Mouse (Mus musculus) thymus, adult 2 months (tissue): Measurements from ENCODE around the gene Sprr2a1.

ENCODE experiments used
- CTCF ChIP-seq: fragments of 200-500 bp; IDR thresholded peaks from 2 replicates; pipeline ENCODE4 v1.5.1; 2012; ENCODE audit warnings: mild to moderate bottlenecking, control low read depth, low read length, moderate library complexity, borderline replicate concordance; ENCODE audit not compliant: control insufficient read depth, poor library complexity, insufficient read depth; ENCODE audit errors: extremely low read depth
- POLR2A ChIP-seq: fragments of 200-500 bp; IDR thresholded peaks from 2 replicates; pipeline ENCODE4 v1.6.1; 2012; ENCODE audit warnings: mild to moderate bottlenecking, low read length, control low read depth, moderate library complexity; ENCODE audit not compliant: control insufficient read depth, poor library complexity, insufficient read depth; ENCODE audit errors: extremely low read depth

GRCm38 (mm10) chr3:92176880-92177279, 38.7 kb upstream of the Sprr2a1 start:
- no peak for TF ChIP-seq CTCF
- no peak for TF ChIP-seq POLR2A
